Mouse (Mus musculus) lung, embryonic 16.5 days (tissue): ENCODE data around the gene Rnf185. TPM values are rescaled to one million over a fixed set of nuclear protein-coding genes. Genes with fewer than 3 reads are reported as not detected.
A peak's percentile ranks its signal among the peaks of the same experiment; 100 is the strongest.

Experiments
- ATAC-seq: fragments of 200-750 bp; cut with Nextera tagmentation; 2 replicates; pipeline ENCODE4 v1.8.0; 2017; ENCODE audit warnings: low read depth, mild to moderate bottlenecking, moderate library complexity
- H3K27ac ChIP-seq: fragments of 300-500 bp; sonication (generic); 2 replicates; pipeline ENCODE4 v1.5.1; 2014; ENCODE audit warnings: mild to moderate bottlenecking, control low read depth, low read length
- H3K27me3 ChIP-seq: fragments of 300-500 bp; sonication (generic); 2 replicates; pipeline ENCODE4 v1.6.1; 2014; ENCODE audit warnings: low read depth, low read length, mixed read lengths; ENCODE audit not compliant: control insufficient read depth, insufficient read depth
- H3K36me3 ChIP-seq: fragments of 300-500 bp; sonication (generic); 2 replicates; pipeline ENCODE4 v1.6.1; 2014; ENCODE audit warnings: low read length; ENCODE audit not compliant: control insufficient read depth, insufficient read depth
- H3K4me1 ChIP-seq: fragments of 300-500 bp; sonication (generic); replicated peaks from 2 replicates; pipeline ENCODE4 v1.6.1; 2014; ENCODE audit warnings: low read length, mixed read lengths; ENCODE audit not compliant: control insufficient read depth, insufficient read depth
- H3K4me2 ChIP-seq: fragments of 300-500 bp; sonication (generic); 2 replicates; pipeline ENCODE4 v1.6.1; 2014; ENCODE audit warnings: low read depth, low read length, control low read depth
- H3K4me3 ChIP-seq: fragments of 300-500 bp; sonication (generic); 2 replicates; pipeline ENCODE4 v1.5.1; 2014; ENCODE audit warnings: mild to moderate bottlenecking, low read length, control low read depth
- H3K9ac ChIP-seq: fragments of 300-500 bp; sonication (generic); 2 replicates; pipeline ENCODE4 v1.6.1; 2014; ENCODE audit warnings: low read length, control low read depth
- H3K9me3 ChIP-seq: fragments of 300-500 bp; sonication (generic); 2 replicates; pipeline ENCODE4 v1.6.1; 2016; ENCODE audit warnings: low read length; ENCODE audit not compliant: control insufficient read depth
- WGBS: fragments of 180-500 bp; shearing (Covaris S2); extraction: QIAGEN DNeasy Blood & Tissue Kit; methylation state at CpG from one replicate; pipeline ENCODE4 v1.1.7; 2014; 5-methylcytosine and 5-hydroxymethylcytosine counted together
- polyA plus RNA-seq: library from polyadenylated mRNA; unstranded; fragments of >200 nt; fragmentation: Nextera tagmentation; extraction: Ambion mirVana; gene quantifications from 2 replicates; pipeline ENCODE4 v1.2.1, GENCODE M21; 2015

Rnf185 gene
- polyA plus RNA-seq, 1 experiment from 2014 or later = 31.2 TPM

GRCm38 (mm10) chr11:3394520-3394919 lies 57.6 kb downstream of the Rnf185 start:
- Histone ChIP-seq H3K27ac (no peak overlapping the region), H3K4me2 (no peak overlapping the region), H3K9ac (no peak overlapping the region), H3K4me3 (no peak overlapping the region), H3K4me1 (peaks cover 2% of the 10 kb centered on the region; the same call in 1 of the 2 replicates), H3K9me3 (no peaks in the 10 kb centered on the region), H3K27me3 (no peaks in the 10 kb centered on the region), H3K36me3 (no peaks in the 10 kb centered on the region)
- ATAC-seq = no peak
- WGBS = 69% methylated on average over 5 of the region's 5 CpGs

- ATAC-seq = peak; percentile 68; the same call in 1 of the 2 replicates
Measured at GRCm38 (mm10) chr11:3392526-3392925, 59.6 kb downstream of the Rnf185 start.

DNA sequence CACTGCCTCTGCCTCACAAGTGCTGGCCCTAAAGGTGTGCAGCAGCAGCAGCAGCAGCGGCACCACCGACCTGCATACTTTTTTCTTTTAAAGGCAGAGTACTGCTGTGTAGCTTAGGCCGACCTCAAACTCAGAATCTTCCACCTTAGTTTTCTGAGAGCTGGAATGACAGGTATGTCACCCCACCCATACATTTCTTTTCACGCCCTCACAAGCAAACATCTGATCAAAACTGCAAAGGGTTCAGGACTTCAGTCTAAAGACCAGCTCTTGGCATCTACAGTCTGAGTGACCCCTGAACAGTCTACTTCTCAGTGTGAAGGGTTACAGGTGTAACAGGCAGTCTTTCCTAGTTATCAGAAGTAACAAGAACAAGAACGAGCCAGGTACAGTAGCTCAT lies 61.4 kb downstream of the Rnf185 start:
- peak overlapping the region; percentile 68 for H3K27ac ChIP-seq
- no peak overlapping the region for H3K9ac ChIP-seq
- H3K36me3 ChIP-seq = no peaks in the 10 kb centered on the region
- 61% methylated on average over 5 of the region's 5 CpGs for WGBS
- no peak overlapping the region for H3K4me3 ChIP-seq
- H3K4me1 ChIP-seq = peaks cover 2% of the 10 kb centered on the region; the same call in 1 of the 2 replicates
- no peaks in the 10 kb centered on the region for H3K27me3 ChIP-seq
- no peak overlapping the region for H3K4me2 ChIP-seq
- peak; percentile 28; the same call in 1 of the 2 replicates for ATAC-seq
- H3K9me3 ChIP-seq = no peaks in the 10 kb centered on the region

More at GRCm38 (mm10) chr11:3392526-3392925, 59.6 kb downstream of the Rnf185 start:
- Histone ChIP-seq H3K4me1 (peaks cover 2% of the 10 kb centered on the region; the same call in 1 of the 2 replicates), H3K9me3 (no peaks in the 10 kb centered on the region), H3K27ac (peak overlapping the region; percentile 64), H3K4me2 (no peak overlapping the region), H3K36me3 (no peaks in the 10 kb centered on the region), H3K27me3 (no peaks in the 10 kb centered on the region), H3K9ac (no peak overlapping the region), H3K4me3 (no peak overlapping the region)
- 68% methylated on average over 8 of the region's 8 CpGs for WGBS

GRCm38 (mm10) chr11:3389996-3390395 lies 62.2 kb downstream of the Rnf185 start:
- Histone ChIP-seq H3K9me3 (no peaks in the 10 kb centered on the region), H3K9ac (no peak overlapping the region), H3K4me2 (no peak overlapping the region), H3K27me3 (no peaks in the 10 kb centered on the region), H3K4me1 (peaks cover 2% of the 10 kb centered on the region; the same call in 1 of the 2 replicates), H3K36me3 (no peaks in the 10 kb centered on the region), H3K27ac (peak overlapping the region; percentile 44; the same call in 1 of the 2 replicates), H3K4me3 (no peak overlapping the region)
- 63% methylated on average over 5 of the region's 5 CpGs for WGBS
- ATAC-seq = no peak

GRCm38 (mm10) chr11:3387482-3388196 lies 64.5 kb downstream of the Rnf185 start:
- Histone ChIP-seq H3K9me3 (no peaks in the 10 kb centered on the region), H3K36me3 (peaks cover 11% of the 10 kb centered on the region), H3K9ac (no peak overlapping the region), H3K4me3 (no peak overlapping the region), H3K4me1 (0 out of 2 replicates have a peak, but pooled peaks cover 2% of the 10 kb centered on the region), H3K27me3 (no peaks in the 10 kb centered on the region), H3K27ac (no peak overlapping the region), H3K4me2 (no peak overlapping the region)
- 70% methylated on average over 6 of the region's 6 CpGs for WGBS
- no peak for ATAC-seq

- Histone ChIP-seq H3K9ac (no peak overlapping the region), H3K27me3 (no peaks in the 10 kb centered on the region), H3K4me1 (0 out of 2 replicates have a peak, but pooled peaks cover 2% of the 10 kb centered on the region), H3K9me3 (no peaks in the 10 kb centered on the region), H3K4me3 (no peak overlapping the region), H3K4me2 (no peak overlapping the region), H3K36me3 (peaks cover 13% of the 10 kb centered on the region), H3K27ac (no peak overlapping the region)
- peak; percentile 82 for ATAC-seq
- 11% methylated on average over 4 of the region's 4 CpGs for WGBS
Measured at GRCm38 (mm10) chr11:3386941-3387368, 65.2 kb downstream of the Rnf185 start.

- Histone ChIP-seq H3K9ac (no peak overlapping the region), H3K9me3 (no peaks in the 10 kb centered on the region), H3K4me3 (no peak overlapping the region), H3K27ac (no peak overlapping the region), H3K4me1 (no peaks in the 10 kb centered on the region), H3K4me2 (no peak overlapping the region), H3K36me3 (peaks cover 13% of the 10 kb centered on the region), H3K27me3 (no peaks in the 10 kb centered on the region)
- WGBS = 77% methylated on average over 5 of the region's 5 CpGs
- ATAC-seq = no peak
Measured at GRCm38 (mm10) chr11:3382602-3383594, 69.3 kb downstream of the Rnf185 start.

DNA sequence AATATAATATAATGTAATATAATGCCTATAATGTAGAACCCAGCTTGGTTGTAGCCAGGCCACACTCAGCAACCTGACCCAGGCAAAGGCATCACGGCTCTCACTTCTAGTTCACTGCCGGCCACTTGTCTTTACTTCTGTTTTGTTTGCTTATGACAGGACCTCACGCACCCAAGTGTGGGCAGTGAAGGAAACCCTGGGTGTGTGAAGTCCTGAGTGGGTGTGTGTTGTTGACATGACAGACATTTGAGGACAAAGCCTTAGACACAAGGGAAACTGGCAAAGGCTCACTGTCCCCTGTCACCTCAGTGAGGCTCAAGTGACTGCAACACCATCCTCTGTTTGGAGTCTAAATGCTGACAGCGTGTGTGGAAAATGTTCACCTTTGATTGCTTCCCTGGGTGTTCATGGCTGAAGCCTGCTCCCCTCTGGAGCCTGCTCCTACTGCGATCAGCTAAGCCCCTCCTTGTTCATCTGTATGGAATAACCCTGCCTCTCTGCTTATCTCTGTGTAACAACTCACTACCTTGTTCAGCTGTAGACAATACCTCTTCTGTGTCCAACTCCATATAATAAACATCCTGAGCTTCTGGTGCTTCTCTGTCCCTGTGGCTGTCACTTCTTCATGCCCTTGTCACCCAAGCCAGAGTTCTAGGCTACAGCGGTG lies 70.9 kb downstream of the Rnf185 start:
- H3K27ac ChIP-seq = no peak overlapping the region
- H3K4me2 ChIP-seq = no peak overlapping the region
- no peaks in the 10 kb centered on the region for H3K4me1 ChIP-seq
- 59% methylated on average over 6 of the region's 6 CpGs for WGBS
- no peak overlapping the region for H3K9ac ChIP-seq
- H3K9me3 ChIP-seq = no peaks in the 10 kb centered on the region
- no peak for ATAC-seq
- peaks cover 13% of the 10 kb centered on the region for H3K36me3 ChIP-seq
- no peaks in the 10 kb centered on the region for H3K27me3 ChIP-seq
- H3K4me3 ChIP-seq = no peak overlapping the region
